Mouse (Mus musculus) layer of hippocampus, adult 8-10 months (tissue): ENCODE measurements around the gene Crispld2. TPM values are rescaled to one million over a fixed set of nuclear protein-coding genes. Genes with fewer than 3 reads are reported as not detected.

Source experiments
- DNase-seq, 2 experiments: peaks; one replicate each; pipeline ENCODE4 v3.0.0; 2022; ENCODE audit warnings: low spot score in 2 of 2
- total RNA-seq, 4 experiments: library from RNA; stranded (reverse); gene quantifications; 2 replicates each; pipeline ENCODE4 v1.2.4; 2022

Crispld2 gene
- total RNA-seq, 4 experiments from 2014 or later, result 2.2 to 5.2 (median 2.9) TPM

- no peak for DNase-seq
Observed at GRCm38 (mm10) chr8:120066226-120066625, 74.0 kb downstream of the Crispld2 start.

GRCm38 (mm10) chr8:120067936-120068668 is 75.9 kb downstream of the Crispld2 start:
- no peak for DNase-seq

GRCm38 (mm10) chr8:120071684-120072083 is 79.4 kb downstream of the Crispld2 start:
- peak; percentile 67 to 88 for DNase-seq

GRCm38 (mm10) chr8:120072259-120072658 is 80.0 kb downstream of the Crispld2 start:
- DNase-seq, result no peak

GRCm38 (mm10) chr8:120072827-120073226 is 80.6 kb downstream of the Crispld2 start:
- no peak for DNase-seq

- no peak for DNase-seq
Observed at GRCm38 (mm10) chr8:120074516-120074915, 82.3 kb downstream of the Crispld2 start.

- no peak for DNase-seq
Observed at GRCm38 (mm10) chr8:120075347-120075746, 83.1 kb downstream of the Crispld2 start.

GRCm38 (mm10) chr8:120078080-120078479 is 85.8 kb downstream of the Crispld2 start:
- peak; percentile 48 to 75 for DNase-seq

GRCm38 (mm10) chr8:120079361-120079760 is 87.1 kb downstream of the Crispld2 start:
- no peak for DNase-seq

GRCm38 (mm10) chr8:120083261-120083660 is 91.0 kb downstream of the Crispld2 start:
- peak in 1 of 2 experiments; percentile 37 for DNase-seq

GRCm38 (mm10) chr8:120084783-120085182 is 92.5 kb downstream of the Crispld2 start:
- no peak for DNase-seq

- no peak for DNase-seq
Observed at GRCm38 (mm10) chr8:120089511-120089910, 97.3 kb downstream of the Crispld2 start.

GRCm38 (mm10) chr8:120091032-120091431 is 98.8 kb downstream of the Crispld2 start:
- DNase-seq, result no peak

- DNase-seq, result no peak
Observed at GRCm38 (mm10) chr8:120093103-120093502, 100.9 kb downstream of the Crispld2 start.

GRCm38 (mm10) chr8:120094801-120095200 is 102.6 kb downstream of the Crispld2 start:
- no peak for DNase-seq

- no peak for DNase-seq
Observed at GRCm38 (mm10) chr8:120096486-120096885, 104.2 kb downstream of the Crispld2 start.

GRCm38 (mm10) chr8:120100388-120101067 is 108.3 kb downstream of the Crispld2 start:
- DNase-seq, result no peak

GRCm38 (mm10) chr8:120101068-120101972 is 109.1 kb downstream of the Crispld2 start, which contains the start of gene Zdhhc7:
Gene Zdhhc7 (minus strand): TSS chr8:120101482.
- peak; percentile 66 to 86 for DNase-seq
